Mouse (Mus musculus) forebrain, embryonic 11.5 days (tissue): ENCODE measurements around the gene Cpeb3. TPM values are rescaled to one million over a fixed set of nuclear protein-coding genes. Genes with fewer than 3 reads are reported as not detected.

Source experiments
- ATAC-seq: fragments of 200-750 bp; cut with Nextera tagmentation; replicated peaks from 2 replicates; pipeline ENCODE4 v1.8.0; 2017; ENCODE audit warnings: moderate TSS enrichment; ENCODE audit not compliant: low FRiP score
- DNase-seq: peaks from one replicate; pipeline ENCODE4 v3.0.0-alpha.2; 2017; ENCODE audit warnings: low spot score
- H3K27ac ChIP-seq: fragments of 300-500 bp; sonication (generic); 2 replicates; pipeline ENCODE4 v1.5.1; 2014; ENCODE audit warnings: low read depth, low read length
- H3K27me3 ChIP-seq: fragments of 300-500 bp; sonication (generic); 2 replicates; pipeline ENCODE4 v1.6.1; 2014; ENCODE audit warnings: mild to moderate bottlenecking, low read length, mixed read lengths; ENCODE audit not compliant: control insufficient read depth, insufficient read depth
- H3K36me3 ChIP-seq: fragments of 300-500 bp; sonication (generic); 2 replicates; pipeline ENCODE4 v1.6.1; 2014; ENCODE audit warnings: mild to moderate bottlenecking, low read length, moderate library complexity, mixed read lengths; ENCODE audit not compliant: control insufficient read depth, insufficient read depth
- H3K4me1 ChIP-seq: fragments of 300-500 bp; sonication (generic); replicated peaks from 2 replicates; pipeline ENCODE4 v1.6.1; 2014; ENCODE audit warnings: low read length, mixed read lengths; ENCODE audit not compliant: control insufficient read depth, insufficient read depth
- H3K4me2 ChIP-seq: fragments of 300-500 bp; sonication (generic); 2 replicates; pipeline ENCODE4 v1.6.1; 2014; ENCODE audit warnings: low read depth, mild to moderate bottlenecking, low read length, moderate library complexity, mixed read lengths; ENCODE audit not compliant: severe bottlenecking
- H3K4me3 ChIP-seq: fragments of 300-500 bp; sonication (generic); 2 replicates; pipeline ENCODE4 v1.5.1; 2014; ENCODE audit warnings: low read depth, low read length
- H3K9ac ChIP-seq: fragments of 300-500 bp; sonication (generic); 2 replicates; pipeline ENCODE4 v1.6.1; 2014; ENCODE audit warnings: low read length
- H3K9me3 ChIP-seq: fragments of 300-500 bp; sonication (generic); 2 replicates; pipeline ENCODE4 v1.6.1; 2016; ENCODE audit warnings: low read length, mixed read lengths; ENCODE audit not compliant: control insufficient read depth
- WGBS: fragments of 180-500 bp; shearing (Covaris S2); extraction: QIAGEN DNeasy Blood & Tissue Kit; methylation state at CpG from one replicate; pipeline ENCODE4 v1.1.7; 2014; 5-methylcytosine and 5-hydroxymethylcytosine counted together
- polyA plus RNA-seq: library from polyadenylated mRNA; unstranded; fragments of >200 nt; fragmentation: Nextera tagmentation; extraction: Ambion mirVana; gene quantifications from 2 replicates; pipeline ENCODE4 v1.2.1, GENCODE M21; 2014

Cpeb3 gene
- polyA plus RNA-seq, 1 experiment from 2014 or later: 2.4 TPM

DNA sequence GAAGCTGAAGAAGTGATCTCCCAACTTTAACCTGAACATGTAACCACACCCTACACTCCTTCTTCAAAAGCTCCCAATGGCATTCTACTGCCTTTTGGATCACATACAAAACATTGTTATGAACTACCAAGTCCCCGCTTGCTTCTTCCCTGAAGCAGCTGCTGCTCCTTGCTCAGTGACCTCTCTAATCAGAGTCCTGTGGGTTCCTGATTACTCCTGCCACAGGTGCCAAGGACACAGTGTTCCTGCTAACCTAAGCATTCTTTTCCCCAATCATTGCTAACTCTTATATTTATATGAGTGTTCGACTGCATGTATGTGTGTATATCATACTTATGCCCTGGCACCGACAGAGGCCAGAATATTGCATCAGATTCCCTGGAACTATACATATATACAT is 115.2 kb downstream of the Cpeb3 start:
- WGBS: 98% methylated on average over 3 of the region's 3 CpGs
- Histone ChIP-seq H3K27ac (no peak overlapping the region), H3K4me2 (no peak overlapping the region), H3K9me3 (no peaks in the 10 kb centered on the region), H3K27me3 (no peaks in the 10 kb centered on the region), H3K36me3 (no peaks in the 10 kb centered on the region), H3K4me1 (peaks cover 8% of the 10 kb centered on the region; the same call in 1 of the 2 replicates), H3K9ac (no peak overlapping the region), H3K4me3 (no peak overlapping the region)
- DNase-seq (no peak), ATAC-seq (no peak)

DNA sequence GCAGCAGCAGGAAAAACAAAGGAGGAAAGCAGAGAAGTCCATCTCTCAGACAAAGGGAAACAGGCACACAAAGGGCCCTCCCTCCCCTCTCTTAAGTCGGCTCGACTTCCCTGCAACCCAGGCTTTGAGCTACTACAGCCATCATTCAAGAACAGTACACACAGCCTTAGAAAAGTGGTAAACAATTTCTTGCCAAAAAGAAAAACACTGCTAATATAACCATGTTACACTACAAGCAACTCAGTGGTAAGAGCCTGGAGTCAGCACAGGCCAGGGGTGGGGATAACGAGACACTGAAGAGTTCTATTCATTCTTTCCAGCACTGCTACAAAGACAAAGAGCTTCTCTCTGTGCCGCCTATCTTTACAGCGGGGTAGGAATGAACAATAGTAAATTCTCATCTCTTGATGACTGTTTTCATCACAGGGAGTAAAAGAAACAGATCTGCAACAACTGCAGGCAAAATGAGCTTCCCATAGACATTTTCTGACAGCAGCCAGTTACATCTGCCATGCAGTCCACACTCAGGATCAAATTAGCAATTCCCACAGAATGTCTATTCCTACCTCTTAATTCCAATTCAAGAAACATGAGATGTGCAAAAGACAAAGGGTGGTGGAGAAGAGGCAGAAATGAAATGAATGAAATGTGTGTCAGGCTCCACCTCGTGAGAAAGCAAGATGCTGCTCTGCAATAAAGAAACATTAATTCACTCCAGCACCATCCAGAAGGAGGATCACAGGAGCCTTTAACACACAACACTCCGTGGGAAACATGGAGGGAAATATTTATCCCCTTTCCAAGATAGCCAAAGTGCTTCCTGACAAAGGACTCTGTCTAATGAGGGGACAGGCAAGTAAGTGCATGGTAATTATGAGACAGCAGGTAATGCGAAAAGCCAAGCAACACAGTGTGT is 118.0 kb downstream of the Cpeb3 start:
- Histone ChIP-seq H3K4me3 (no peak overlapping the region), H3K27ac (0 out of 2 replicates have a peak overlapping the region, but pooled peaks have one; percentile 21), H3K4me1 (peaks cover 8% of the 10 kb centered on the region; the same call in 1 of the 2 replicates), H3K36me3 (no peaks in the 10 kb centered on the region), H3K27me3 (no peaks in the 10 kb centered on the region), H3K9me3 (no peaks in the 10 kb centered on the region), H3K4me2 (no peak overlapping the region), H3K9ac (peak overlapping the region; percentile 23; the same call in 1 of the 2 replicates)
- 16% methylated on average over 8 of the region's 8 CpGs for WGBS
- 0 out of 2 replicates have a peak, but pooled peaks have one; percentile 36 for ATAC-seq
- DNase-seq: no peak

DNA sequence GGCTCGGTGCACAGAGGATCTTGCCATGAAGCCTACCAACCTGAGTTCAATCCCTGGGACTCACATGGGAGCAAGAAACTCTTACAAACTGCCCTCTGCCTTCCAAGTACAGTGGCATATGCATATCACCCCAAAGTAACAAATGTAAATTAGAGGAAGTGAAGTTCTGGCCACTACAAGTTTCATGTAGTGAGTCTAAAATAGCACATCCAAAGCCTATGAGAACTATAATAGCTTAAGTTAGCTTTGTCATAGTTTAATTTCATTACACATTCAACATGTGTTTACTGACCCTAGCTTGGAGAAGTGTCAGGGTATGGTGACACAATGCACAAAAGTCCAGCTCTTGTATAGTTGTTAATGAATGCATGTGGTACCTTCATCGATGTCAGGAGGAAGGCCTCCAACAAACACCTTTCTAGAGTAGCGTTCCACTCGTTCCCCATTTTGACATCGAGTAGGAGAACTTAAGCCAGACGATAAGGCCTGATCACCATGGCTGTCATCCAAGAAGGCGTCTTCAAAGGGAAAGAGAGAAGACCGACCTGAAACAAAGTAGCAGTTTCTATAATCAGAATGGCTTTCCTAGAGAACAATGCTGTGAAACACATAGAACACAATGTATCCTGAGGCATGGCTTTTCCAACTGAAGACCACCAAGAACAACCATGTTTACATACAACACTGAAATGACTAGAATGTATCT is 120.2 kb downstream of the Cpeb3 start:
- Histone ChIP-seq H3K4me3 (no peak overlapping the region), H3K9me3 (no peaks in the 10 kb centered on the region), H3K27me3 (no peaks in the 10 kb centered on the region), H3K4me1 (peaks cover 8% of the 10 kb centered on the region; the same call in 1 of the 2 replicates), H3K4me2 (no peak overlapping the region), H3K36me3 (no peaks in the 10 kb centered on the region), H3K27ac (no peak overlapping the region), H3K9ac (no peak overlapping the region)
- WGBS: 91% methylated on average over 8 of the region's 8 CpGs
- DNase-seq (no peak), ATAC-seq (no peak)

DNA sequence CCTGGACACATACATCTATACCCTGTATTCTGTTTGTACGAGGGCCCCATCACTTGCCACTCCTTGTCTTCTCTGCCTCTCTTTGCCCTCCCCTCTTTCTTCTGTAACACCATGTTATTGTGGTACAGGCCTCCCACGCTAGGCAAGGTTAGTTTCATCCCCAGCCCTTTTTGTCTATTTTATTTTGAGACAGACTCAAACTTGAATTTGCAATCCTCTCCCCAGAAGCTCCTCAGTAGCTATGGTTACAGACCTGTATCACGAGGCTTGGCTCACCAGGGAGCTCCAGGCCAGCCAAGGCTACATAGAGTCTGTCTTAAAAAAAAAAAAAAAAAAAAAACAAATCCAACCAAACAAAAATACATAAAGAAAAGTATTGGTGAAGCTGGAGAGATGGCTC is 123.9 kb downstream of the Cpeb3 start:
- no peak overlapping the region for H3K4me2 ChIP-seq
- no peak overlapping the region for H3K4me3 ChIP-seq
- ATAC-seq (no peak), DNase-seq (no peak)
- no peaks in the 10 kb centered on the region for H3K9me3 ChIP-seq
- 74% methylated on average over 3 of the region's 3 CpGs for WGBS
- no peaks in the 10 kb centered on the region for H3K4me1 ChIP-seq
- H3K36me3 ChIP-seq: no peaks in the 10 kb centered on the region
- no peak overlapping the region for H3K27ac ChIP-seq
- no peak overlapping the region for H3K9ac ChIP-seq
- no peaks in the 10 kb centered on the region for H3K27me3 ChIP-seq

DNA sequence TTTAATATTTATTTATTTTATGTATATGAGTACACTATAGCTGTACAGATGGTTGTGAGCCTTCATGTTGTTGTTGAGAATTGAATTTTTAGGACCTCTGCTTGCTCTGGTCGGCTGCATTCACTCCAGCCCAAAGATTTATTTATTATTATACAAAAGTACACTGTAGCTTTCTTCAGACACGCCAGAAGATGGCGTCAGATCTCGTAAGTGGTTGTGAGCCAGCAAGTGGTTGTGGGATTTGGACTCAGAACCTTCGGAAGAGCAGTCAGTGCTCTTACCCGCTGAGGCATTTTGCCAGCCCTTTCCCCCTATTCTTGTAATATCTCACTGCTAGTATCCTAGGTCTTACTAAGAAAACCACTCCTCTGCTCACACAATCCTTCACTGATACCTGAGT is 126.9 kb downstream of the Cpeb3 start:
- WGBS: 60% methylated on average over 6 of the region's 6 CpGs
- Histone ChIP-seq H3K36me3 (no peaks in the 10 kb centered on the region), H3K4me3 (no peak overlapping the region), H3K4me1 (no peaks in the 10 kb centered on the region), H3K27me3 (no peaks in the 10 kb centered on the region), H3K4me2 (no peak overlapping the region), H3K9me3 (no peaks in the 10 kb centered on the region), H3K27ac (no peak overlapping the region), H3K9ac (no peak overlapping the region)
- ATAC-seq: no peak
- DNase-seq: no peak

DNA sequence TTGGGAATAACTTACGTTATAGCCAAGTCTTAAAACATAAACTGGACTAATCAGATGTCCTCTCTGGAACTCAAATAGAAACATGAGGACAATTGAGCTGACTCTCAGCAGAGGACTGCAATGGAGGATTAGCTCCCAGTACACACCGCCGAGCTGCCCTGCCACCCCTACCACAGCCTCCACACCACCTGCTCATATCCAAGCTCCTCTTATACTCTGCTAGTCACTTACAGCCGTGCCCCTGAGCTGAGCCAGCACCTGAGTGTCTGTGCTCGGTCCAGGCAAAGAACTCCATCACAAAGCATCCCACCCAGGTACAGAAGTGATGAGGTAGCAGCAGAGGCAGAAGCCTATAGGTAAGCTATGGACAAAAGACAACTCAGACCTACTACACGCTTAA is 129.2 kb downstream of the Cpeb3 start:
- WGBS: 81% methylated on average over 6 of the region's 6 CpGs
- DNase-seq: no peak
- H3K27ac ChIP-seq: no peak overlapping the region
- H3K4me3 ChIP-seq: no peak overlapping the region
- ATAC-seq: no peak
- H3K36me3 ChIP-seq: no peaks in the 10 kb centered on the region
- H3K4me1 ChIP-seq: no peaks in the 10 kb centered on the region
- no peak overlapping the region for H3K9ac ChIP-seq
- H3K27me3 ChIP-seq: no peaks in the 10 kb centered on the region
- no peak overlapping the region for H3K4me2 ChIP-seq
- H3K9me3 ChIP-seq: no peaks in the 10 kb centered on the region

DNA sequence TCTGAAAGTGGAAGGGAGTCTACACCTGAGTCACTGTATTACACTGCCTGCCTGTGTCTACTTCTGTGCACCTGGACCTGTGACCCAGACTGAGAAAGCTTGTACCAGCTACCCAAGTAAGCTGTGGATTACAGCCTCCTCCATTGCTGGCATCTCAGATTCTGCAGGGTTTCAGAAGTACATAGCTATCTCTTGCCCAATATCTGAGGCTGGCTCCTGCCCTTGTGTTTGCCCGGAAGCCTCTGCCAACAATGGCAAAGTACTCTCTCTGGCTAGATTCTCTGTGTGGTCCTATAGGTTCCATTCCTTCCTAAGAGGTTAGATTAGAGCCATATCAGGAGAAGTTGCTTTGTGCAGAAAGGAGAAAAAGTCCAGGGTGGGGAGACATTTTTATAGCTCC is 129.8 kb downstream of the Cpeb3 start:
- Histone ChIP-seq H3K27ac (no peak overlapping the region), H3K9me3 (no peaks in the 10 kb centered on the region), H3K27me3 (no peaks in the 10 kb centered on the region), H3K36me3 (no peaks in the 10 kb centered on the region), H3K4me2 (no peak overlapping the region), H3K9ac (no peak overlapping the region), H3K4me1 (no peaks in the 10 kb centered on the region), H3K4me3 (no peak overlapping the region)
- DNase-seq (no peak), ATAC-seq (no peak)
- WGBS: 97% methylated on average over 1 of the region's 1 CpGs

DNA sequence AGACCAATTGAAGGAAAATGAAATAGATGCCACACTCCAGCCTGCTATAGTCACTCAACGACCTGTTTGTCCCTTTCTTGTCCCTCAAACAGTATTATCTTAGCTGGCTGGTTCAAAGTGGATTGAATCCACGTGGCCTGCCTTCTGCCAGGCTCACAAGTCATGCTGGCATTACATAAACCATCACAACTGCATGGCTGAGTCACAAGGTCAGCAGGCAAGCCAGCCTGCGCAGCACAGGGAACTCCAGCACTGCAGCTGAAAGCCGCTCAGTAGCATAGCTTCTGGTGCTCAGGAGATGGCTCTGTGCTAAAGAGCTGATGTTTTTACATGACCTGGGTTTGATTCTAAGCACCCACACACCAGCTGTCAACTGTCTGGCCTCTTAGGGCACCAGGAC is 130.3 kb downstream of the Cpeb3 start:
- 67% methylated on average over 4 of the region's 4 CpGs for WGBS
- Histone ChIP-seq H3K9me3 (no peaks in the 10 kb centered on the region), H3K36me3 (no peaks in the 10 kb centered on the region), H3K4me3 (no peak overlapping the region), H3K27me3 (no peaks in the 10 kb centered on the region), H3K27ac (no peak overlapping the region), H3K9ac (no peak overlapping the region), H3K4me1 (no peaks in the 10 kb centered on the region), H3K4me2 (no peak overlapping the region)
- DNase-seq: no peak
- ATAC-seq: no peak
